Mouse (Mus musculus) forebrain, embryonic 16.5 days (tissue): ENCODE data around the gene Spsb2. TPM values are rescaled to one million over a fixed set of nuclear protein-coding genes. Genes with fewer than 3 reads are reported as not detected.

Experiments
- ATAC-seq: fragments of 200-750 bp; cut with Nextera tagmentation; 2 replicates; pipeline ENCODE4 v1.8.0; 2017; ENCODE audit warnings: mild to moderate bottlenecking, moderate library complexity
- H3K27ac ChIP-seq: fragments of 300-500 bp; sonication (generic); 2 replicates; pipeline ENCODE4 v1.5.1; 2014; ENCODE audit warnings: low read length, control low read depth
- H3K27me3 ChIP-seq: fragments of 300-500 bp; sonication (generic); replicated peaks from 2 replicates; pipeline ENCODE4 v1.6.1; 2014; ENCODE audit warnings: low read length; ENCODE audit not compliant: control insufficient read depth, insufficient read depth
- H3K36me3 ChIP-seq: fragments of 300-500 bp; sonication (generic); 2 replicates; pipeline ENCODE4 v1.6.1; 2014; ENCODE audit not compliant: control insufficient read depth, insufficient read depth
- H3K4me1 ChIP-seq: fragments of 300-500 bp; sonication (generic); replicated peaks from 2 replicates; pipeline ENCODE4 v1.6.1; 2014; ENCODE audit warnings: low read length; ENCODE audit not compliant: control insufficient read depth, insufficient read depth
- H3K4me2 ChIP-seq: fragments of 300-500 bp; sonication (generic); 2 replicates; pipeline ENCODE4 v1.6.1; 2014; ENCODE audit warnings: mild to moderate bottlenecking, low read length, control low read depth
- H3K4me3 ChIP-seq: fragments of 300-500 bp; sonication (generic); replicated peaks from 2 replicates; pipeline ENCODE4 v1.5.1; 2014; ENCODE audit warnings: mild to moderate bottlenecking, low read length, control low read depth
- H3K9ac ChIP-seq: fragments of 300-500 bp; sonication (generic); replicated peaks from 2 replicates; pipeline ENCODE4 v1.6.1; 2014; ENCODE audit warnings: low read depth, low read length, control low read depth
- H3K9me3 ChIP-seq: fragments of 300-500 bp; sonication (generic); 2 replicates; pipeline ENCODE4 v1.6.1; 2016; ENCODE audit warnings: low read length; ENCODE audit not compliant: control insufficient read depth
- WGBS: fragments of 180-500 bp; shearing (Covaris S2); extraction: QIAGEN DNeasy Blood & Tissue Kit; methylation state at CpG from one replicate; pipeline ENCODE4 v1.1.7; 2014; 5-methylcytosine and 5-hydroxymethylcytosine counted together
- polyA plus RNA-seq: library from polyadenylated mRNA; unstranded; fragments of >200 nt; fragmentation: Nextera tagmentation; extraction: Ambion mirVana; gene quantifications from 2 replicates; pipeline ENCODE4 v1.2.1, GENCODE M21; 2015

Spsb2 gene
- polyA plus RNA-seq, 1 experiment from 2014 or later = 5.9 TPM

DNA sequence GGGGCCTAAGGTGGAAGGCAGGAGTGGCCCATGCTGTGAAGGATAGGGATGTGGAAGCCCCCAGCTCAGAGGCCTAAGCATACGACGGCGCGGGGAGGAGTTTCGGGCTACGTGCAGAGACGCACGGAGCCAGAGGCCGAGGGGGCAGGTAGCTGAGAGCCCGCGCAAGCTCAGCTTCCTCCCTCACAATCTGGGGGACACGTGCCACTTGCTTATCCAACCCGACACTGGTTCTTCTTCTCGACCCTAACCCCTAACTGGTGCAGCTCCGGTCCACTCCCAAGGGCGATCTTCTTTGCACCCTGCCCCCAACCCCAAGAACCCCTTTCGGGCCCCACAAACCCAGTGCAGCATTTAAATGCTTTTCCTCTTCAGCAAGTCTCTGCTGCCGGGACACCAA lies 5.0 kb downstream of the Spsb2 start:
- ATAC-seq = peak; percentile 74
- Histone ChIP-seq H3K9ac (peak overlapping the region; percentile 74), H3K4me1 (peaks cover 28% of the 10 kb centered on the region), H3K4me3 (peak overlapping the region; percentile 66), H3K27ac (peak overlapping the region; percentile 77), H3K9me3 (no peaks in the 10 kb centered on the region), H3K36me3 (peaks cover 17% of the 10 kb centered on the region), H3K27me3 (no peaks in the 10 kb centered on the region), H3K4me2 (peak overlapping the region; percentile 73)
- WGBS = 0% methylated on average over 17 of the region's 18 CpGs

DNA sequence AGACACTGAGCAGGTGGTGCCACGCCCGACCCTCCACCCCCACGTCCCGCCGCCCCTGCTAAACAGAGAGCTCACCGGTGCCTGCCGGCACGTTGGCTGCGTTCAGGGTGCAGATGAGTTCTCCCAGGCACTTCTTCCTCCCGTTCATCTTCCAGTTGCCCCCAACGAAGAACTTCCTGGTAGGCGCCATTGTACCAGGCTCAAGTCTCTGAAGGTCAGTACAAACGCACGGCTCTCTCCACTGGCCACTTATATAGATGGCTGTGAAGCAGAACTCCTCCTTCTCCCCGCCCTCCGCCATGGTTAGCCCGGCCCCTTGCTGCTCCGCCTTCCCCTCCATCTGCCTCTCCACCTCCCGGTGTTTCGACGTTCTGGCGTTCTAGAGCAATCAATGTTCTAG lies 5.5 kb downstream of the Spsb2 start, which contains the start of gene Tpi1:
Gene Tpi1 (minus strand): TSS at position 364 of the 400 bp plus-strand sequence.
- 0% methylated on average over 22 of the region's 22 CpGs for WGBS
- peaks cover 21% of the 10 kb centered on the region for H3K36me3 ChIP-seq

DNA sequence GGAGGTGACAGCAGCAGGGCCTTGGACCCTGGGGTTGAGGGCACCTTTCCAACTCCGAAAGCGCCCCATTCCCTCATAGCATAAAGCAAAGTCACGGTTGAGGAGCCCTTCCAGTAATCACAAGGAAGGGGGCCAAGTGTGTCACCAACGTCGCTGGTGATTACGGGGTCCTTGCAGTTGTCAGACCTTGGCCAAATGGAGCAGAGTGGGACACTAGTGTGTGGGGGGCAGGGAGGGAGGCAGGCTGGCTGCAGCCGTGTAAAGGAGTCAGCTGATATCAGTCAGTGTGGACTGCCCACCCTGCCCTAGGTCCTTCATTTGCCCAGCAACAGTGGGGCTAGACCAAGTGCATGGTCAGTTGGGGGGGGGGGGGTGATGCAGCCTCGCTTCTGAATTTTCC lies 6.0 kb downstream of the Spsb2 start:
- Histone ChIP-seq H3K4me3 (peak overlapping the region; percentile 66; the same call in 1 of the 2 replicates), H3K27ac (no peak overlapping the region), H3K4me2 (peak overlapping the region; percentile 73), H3K4me1 (peaks cover 19% of the 10 kb centered on the region), H3K27me3 (no peaks in the 10 kb centered on the region), H3K36me3 (peaks cover 27% of the 10 kb centered on the region), H3K9ac (no peak overlapping the region), H3K9me3 (no peaks in the 10 kb centered on the region)
- 39% methylated on average over 8 of the region's 8 CpGs for WGBS
- ATAC-seq = peak; percentile 33

More for the DNA sequence above, 5.5 kb downstream of the Spsb2 start, which contains the start of gene Tpi1:
- Histone ChIP-seq H3K4me2 (peak within 1 kb of the TSS; percentile 73), H3K4me1 (peaks cover 24% of the 10 kb centered on the region), H3K9me3 (no peaks in the 10 kb centered on the region), H3K9ac (peak within 1 kb of the TSS; percentile 74), H3K27me3 (no peaks in the 10 kb centered on the region), H3K27ac (peak within 1 kb of the TSS; percentile 77), H3K4me3 (peak within 1 kb of the TSS; percentile 66)
- peak; percentile 89 for ATAC-seq

DNA sequence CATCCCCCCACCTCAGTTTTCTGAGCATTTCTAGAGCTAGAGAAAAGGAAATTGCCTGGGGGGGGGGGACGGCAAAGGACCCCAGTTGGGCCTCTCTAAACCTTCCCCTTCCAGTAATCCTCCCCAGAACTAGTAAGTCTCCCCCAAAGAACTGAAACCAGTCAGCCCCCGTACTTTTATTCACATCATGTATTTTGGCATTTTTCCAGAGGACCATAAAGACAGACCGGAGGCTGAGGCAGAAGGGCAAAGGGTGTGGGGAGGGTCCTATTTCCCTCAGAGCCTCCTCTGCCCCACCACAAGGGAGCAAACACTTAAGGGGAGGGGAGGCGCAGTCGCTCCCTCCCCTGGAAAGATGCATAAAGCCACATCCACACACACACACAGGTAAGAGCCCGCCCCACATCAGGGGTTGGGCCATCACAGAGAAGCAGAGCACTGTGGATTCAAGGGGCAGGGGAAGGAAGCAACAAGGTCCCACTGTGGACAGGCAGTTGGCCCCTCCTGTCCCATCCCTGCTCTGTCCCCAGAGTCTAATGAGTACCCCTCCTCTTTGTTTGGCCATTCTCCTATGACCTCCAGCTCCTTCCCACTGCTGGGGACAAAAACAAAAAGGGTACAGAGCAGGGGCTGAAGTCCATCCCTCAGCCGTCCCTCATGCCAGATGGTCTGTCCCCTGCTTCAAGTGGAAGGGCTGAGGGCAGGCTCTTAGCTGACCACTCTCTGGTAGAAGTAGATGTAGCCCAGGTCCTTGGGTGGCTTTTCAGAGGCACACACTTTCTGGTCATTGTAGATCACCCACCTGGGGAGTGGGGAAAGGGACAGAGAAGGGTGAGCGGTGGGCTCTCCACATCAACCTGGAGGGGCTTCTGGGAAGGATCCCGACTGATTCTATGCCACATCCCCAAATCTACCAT lies 6.7 kb downstream of the Spsb2 start:
- H3K36me3 ChIP-seq = peaks cover 33% of the 10 kb centered on the region
- no peak overlapping the region for H3K4me3 ChIP-seq
- no peak for ATAC-seq
- peaks cover 12% of the 10 kb centered on the region for H3K4me1 ChIP-seq
- no peak overlapping the region for H3K27ac ChIP-seq
- no peaks in the 10 kb centered on the region for H3K9me3 ChIP-seq
- H3K4me2 ChIP-seq = no peak overlapping the region
- H3K9ac ChIP-seq = no peak overlapping the region
- WGBS = 62% methylated on average over 9 of the region's 9 CpGs
- H3K27me3 ChIP-seq = no peaks in the 10 kb centered on the region

DNA sequence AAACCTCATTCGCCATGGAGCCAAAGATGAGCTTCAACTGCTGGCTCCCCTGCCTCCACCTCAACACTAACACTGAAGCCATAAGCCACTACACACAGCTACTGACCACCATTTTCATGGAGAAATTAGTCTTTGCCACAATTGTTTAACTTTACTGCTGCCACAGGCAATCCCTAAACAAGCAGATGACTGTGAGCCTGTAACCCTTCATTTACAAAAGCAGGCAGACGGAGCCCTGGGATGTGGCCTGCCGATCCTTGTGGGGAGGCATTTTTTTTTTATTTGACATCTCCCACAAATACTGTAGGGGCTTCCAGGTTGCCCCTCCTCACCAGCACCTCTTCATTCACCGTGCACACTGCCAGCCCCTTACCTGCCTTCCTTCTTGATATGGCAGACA lies 8.2 kb downstream of the Spsb2 start:
- Histone ChIP-seq H3K4me2 (no peak overlapping the region), H3K4me1 (peaks cover 12% of the 10 kb centered on the region), H3K36me3 (peaks cover 40% of the 10 kb centered on the region), H3K27me3 (no peaks in the 10 kb centered on the region), H3K9ac (no peak overlapping the region), H3K27ac (no peak overlapping the region), H3K9me3 (no peaks in the 10 kb centered on the region), H3K4me3 (no peak overlapping the region)
- WGBS = 91% methylated on average over 4 of the region's 4 CpGs
- ATAC-seq = no peak

DNA sequence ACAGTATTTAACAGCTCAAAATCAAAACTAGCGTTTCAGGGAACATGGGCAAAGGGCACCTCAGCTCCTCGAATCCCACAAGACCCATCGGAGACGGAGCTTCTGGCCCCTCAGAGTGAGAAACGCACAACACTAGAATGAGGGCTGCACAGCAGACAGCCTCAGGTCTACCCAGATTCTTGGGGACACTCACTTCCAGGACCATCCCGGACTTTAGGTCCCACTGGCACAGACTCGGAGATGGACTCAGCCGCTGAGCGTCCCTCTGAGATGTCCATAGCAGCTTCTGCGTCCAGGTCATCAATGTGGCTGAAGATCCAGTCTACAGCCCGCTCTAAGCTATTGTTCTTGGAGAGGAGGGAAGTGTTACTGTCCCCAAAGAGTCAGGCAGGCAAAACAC lies 8.7 kb downstream of the Spsb2 start:
- Histone ChIP-seq H3K27me3 (no peaks in the 10 kb centered on the region), H3K4me2 (no peak overlapping the region), H3K4me1 (peaks cover 12% of the 10 kb centered on the region), H3K9me3 (no peaks in the 10 kb centered on the region), H3K4me3 (no peak overlapping the region), H3K36me3 (peaks cover 44% of the 10 kb centered on the region), H3K9ac (no peak overlapping the region), H3K27ac (no peak overlapping the region)
- no peak for ATAC-seq
- 97% methylated on average over 11 of the region's 11 CpGs for WGBS

DNA sequence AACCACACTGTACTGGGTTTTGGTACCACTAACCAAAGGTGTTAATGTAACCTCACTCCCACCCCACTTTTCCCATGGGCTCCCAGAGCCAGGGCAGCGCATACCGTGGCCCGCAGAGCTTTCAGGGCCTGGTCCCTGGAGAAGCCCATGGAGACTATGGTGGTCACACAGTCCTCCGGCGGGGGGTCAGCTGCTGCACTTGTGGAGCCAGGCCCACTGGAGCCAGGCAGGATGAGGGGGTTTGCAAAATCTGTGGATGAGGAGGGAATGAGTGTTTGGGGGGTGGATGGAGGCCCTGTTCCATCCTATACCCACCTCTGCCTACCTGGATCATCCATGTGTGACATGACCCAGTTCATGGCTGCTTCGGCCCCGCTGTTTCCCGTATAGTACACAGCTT lies 9.1 kb downstream of the Spsb2 start:
- ATAC-seq = no peak
- no peak overlapping the region for H3K4me3 ChIP-seq
- peaks cover 49% of the 10 kb centered on the region for H3K36me3 ChIP-seq
- no peak overlapping the region for H3K4me2 ChIP-seq
- no peaks in the 10 kb centered on the region for H3K27me3 ChIP-seq
- no peak overlapping the region for H3K27ac ChIP-seq
- 95% methylated on average over 8 of the region's 8 CpGs for WGBS
- H3K9ac ChIP-seq = no peak overlapping the region
- peaks cover 9% of the 10 kb centered on the region for H3K4me1 ChIP-seq
- no peaks in the 10 kb centered on the region for H3K9me3 ChIP-seq

DNA sequence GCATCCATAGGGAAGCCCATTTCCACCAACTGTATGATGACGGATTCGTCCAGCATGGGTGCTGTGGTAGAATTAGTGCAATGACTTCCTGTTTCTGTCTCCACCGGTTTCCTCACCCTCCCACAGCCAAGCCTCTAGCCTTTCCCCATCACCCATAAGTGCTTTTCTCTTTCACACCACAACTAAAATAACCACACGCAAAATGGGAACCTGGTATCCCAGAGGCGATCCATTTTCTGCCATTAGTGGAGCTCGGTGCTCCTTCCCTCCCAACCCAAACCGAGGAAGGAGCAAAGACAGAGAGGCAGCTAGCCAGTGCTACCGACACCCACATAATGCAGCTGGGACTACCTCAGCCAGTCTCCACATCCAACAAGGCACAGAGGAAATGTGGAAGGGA lies 9.5 kb downstream of the Spsb2 start:
- Histone ChIP-seq H3K36me3 (peaks cover 51% of the 10 kb centered on the region), H3K27me3 (no peaks in the 10 kb centered on the region), H3K4me2 (no peak overlapping the region), H3K4me3 (no peak overlapping the region), H3K4me1 (peaks cover 5% of the 10 kb centered on the region), H3K9ac (no peak overlapping the region), H3K27ac (no peak overlapping the region), H3K9me3 (no peaks in the 10 kb centered on the region)
- ATAC-seq = no peak
- WGBS = 95% methylated on average over 8 of the region's 8 CpGs

DNA sequence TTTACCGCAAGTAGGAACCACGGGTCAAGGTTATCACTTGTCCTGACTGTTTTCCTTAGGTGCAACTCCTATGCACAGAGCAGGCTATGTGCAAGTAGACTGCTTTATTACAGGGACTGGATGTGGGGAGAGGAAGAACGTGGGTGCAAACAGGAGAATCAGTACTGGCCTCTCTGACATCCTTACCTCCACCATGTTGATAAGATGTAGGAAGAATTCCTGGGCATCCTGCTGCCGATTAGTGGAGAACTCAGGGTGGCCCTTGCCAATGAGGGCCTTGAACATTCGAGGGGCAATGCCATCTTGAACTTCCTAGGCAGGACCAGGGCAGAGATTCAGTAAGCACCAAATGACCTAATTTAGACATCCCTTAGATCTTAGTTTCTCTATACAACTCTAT lies 12.4 kb downstream of the Spsb2 start:
- WGBS = 94% methylated on average over 5 of the region's 5 CpGs
- Histone ChIP-seq H3K9ac (no peak overlapping the region), H3K27ac (no peak overlapping the region), H3K4me3 (no peak overlapping the region), H3K4me1 (no peaks in the 10 kb centered on the region), H3K4me2 (no peak overlapping the region), H3K27me3 (no peaks in the 10 kb centered on the region), H3K36me3 (peaks cover 66% of the 10 kb centered on the region), H3K9me3 (no peaks in the 10 kb centered on the region)
- no peak for ATAC-seq
